Mouse (Mus musculus) heart, postnatal 0 days (tissue): ENCODE results near the gene Plin3.
"Not testable (repeated sequence)": the region's sequence is repeated elsewhere in the genome, so short reads cannot be mapped to it uniquely, and the experiment has no call there.

Source experiments
- CTCF ChIP-seq: IDR thresholded peaks from 2 replicates; pipeline ENCODE4 v1.5.1; 2016; ENCODE audit warnings: antibody characterized with exemption, control low read depth, low read depth
- EP300 ChIP-seq: IDR thresholded peaks from 2 replicates; pipeline ENCODE4 v1.6.1; 2016; ENCODE audit warnings: antibody characterized with exemption, low read depth

GRCm38 (mm10) chr17:56258269-56258668 lies 34.4 kb downstream of the Plin3 start:
- TF ChIP-seq EP300, CTCF: not testable (repeated sequence)
